Mouse (Mus musculus) limb, embryonic 14.5 days (tissue): ENCODE measurements around the gene Slpi. TPM values are rescaled to one million over a fixed set of nuclear protein-coding genes. Genes with fewer than 3 reads are reported as not detected.

ENCODE experiments used
- ATAC-seq: fragments of 200-750 bp; cut with Nextera tagmentation; 2 replicates; pipeline ENCODE4 v1.8.0; 2017; ENCODE audit warnings: low read depth, moderate number of reproducible peaks, moderate TSS enrichment; ENCODE audit not compliant: low FRiP score
- DNase-seq: peaks from one replicate; pipeline ENCODE4 v3.0.0-alpha.2; 2015; ENCODE audit warnings: low spot score
- H3K27ac ChIP-seq: fragments of 300-500 bp; sonication (generic); replicated peaks from 2 replicates; pipeline ENCODE4 v1.5.1; 2014; ENCODE audit warnings: low read depth, mild to moderate bottlenecking, low read length, moderate library complexity, mixed read lengths
- H3K27me3 ChIP-seq: fragments of 300-500 bp; sonication (generic); 2 replicates; pipeline ENCODE4 v1.6.1; 2014; ENCODE audit warnings: low read length, mixed read lengths; ENCODE audit not compliant: control insufficient read depth, insufficient read depth
- H3K36me3 ChIP-seq: fragments of 300-500 bp; sonication (generic); 2 replicates; pipeline ENCODE4 v1.6.1; 2014; ENCODE audit warnings: mild to moderate bottlenecking, low read length, moderate library complexity, mixed read lengths; ENCODE audit not compliant: control insufficient read depth, insufficient read depth
- H3K4me1 ChIP-seq: fragments of 300-500 bp; sonication (generic); 2 replicates; pipeline ENCODE4 v1.6.1; 2014; ENCODE audit warnings: antibody characterized with exemption, low read length, mixed read lengths; ENCODE audit not compliant: control insufficient read depth, insufficient read depth
- H3K4me2 ChIP-seq: fragments of 300-500 bp; sonication (generic); replicated peaks from 2 replicates; pipeline ENCODE4 v1.6.1; 2014; ENCODE audit warnings: low read depth, mild to moderate bottlenecking, low read length, moderate library complexity; ENCODE audit not compliant: severe bottlenecking
- H3K4me3 ChIP-seq: fragments of 300-500 bp; sonication (generic); replicated peaks from 2 replicates; pipeline ENCODE4 v1.5.1; 2014; ENCODE audit warnings: low read length
- H3K9ac ChIP-seq: fragments of 300-500 bp; sonication (generic); 2 replicates; pipeline ENCODE4 v1.6.1; 2014; ENCODE audit warnings: mild to moderate bottlenecking, low read depth, low read length, moderate library complexity; ENCODE audit not compliant: severe bottlenecking
- H3K9me3 ChIP-seq: fragments of 300-500 bp; sonication (generic); 2 replicates; pipeline ENCODE4 v1.6.1; 2016; ENCODE audit warnings: low read length; ENCODE audit not compliant: control insufficient read depth
- POLR2A ChIP-seq: fragments of 200-500 bp; IDR thresholded peaks from 2 replicates; pipeline ENCODE4 v1.8.0; 2012; ENCODE audit warnings: inconsistent platforms, mild to moderate bottlenecking, moderate library complexity, borderline replicate concordance; ENCODE audit not compliant: insufficient read depth, insufficient read length; ENCODE audit errors: extremely low read depth
- WGBS: fragments of 180-500 bp; shearing (Covaris S2); extraction: QIAGEN DNeasy Blood & Tissue Kit; methylation state at CpG from one replicate; pipeline ENCODE4 v1.1.7; 2014; 5-methylcytosine and 5-hydroxymethylcytosine counted together
- polyA plus RNA-seq, 2 experiments: library from polyadenylated mRNA; depleted of rRNA in 1 of 2; stranded (reverse) in 1 of 2; unstranded in 1 of 2; fragments of >200 nt; fragmentation: Nextera tagmentation in 1 of 2; extraction: Ambion mirVana in 1 of 2; gene quantifications; 2 replicates each; pipeline versions ENCODE4 v1.2.1 to v1.2.3; 2012 to 2014

Gene Slpi
- polyA plus RNA-seq, 2 experiments, result 1.1 to 5.1 TPM

- H3K4me2 ChIP-seq, result no peak overlapping the region
- H3K4me1 ChIP-seq, result peaks cover 13% of the 10 kb centered on the region; the same call in 1 of the 2 replicates
- no peak for TF ChIP-seq POLR2A
- 54% methylated on average over 8 of the region's 8 CpGs for WGBS
- no peak for DNase-seq
- H3K4me3 ChIP-seq, result no peak overlapping the region
- H3K9ac ChIP-seq, result no peak overlapping the region
- peak; percentile 8; the same call in 1 of the 2 replicates for ATAC-seq
- no peaks in the 10 kb centered on the region for H3K9me3 ChIP-seq
- peak overlapping the region; percentile 58; the same call in 1 of the 2 replicates for H3K27ac ChIP-seq
- no peaks in the 10 kb centered on the region for H3K27me3 ChIP-seq
- H3K36me3 ChIP-seq, result peaks cover 35% of the 10 kb centered on the region
These were observed 33.1 kb upstream of the Slpi start for GRCm38 (mm10) chr2:164421979-164422378.

DNA sequence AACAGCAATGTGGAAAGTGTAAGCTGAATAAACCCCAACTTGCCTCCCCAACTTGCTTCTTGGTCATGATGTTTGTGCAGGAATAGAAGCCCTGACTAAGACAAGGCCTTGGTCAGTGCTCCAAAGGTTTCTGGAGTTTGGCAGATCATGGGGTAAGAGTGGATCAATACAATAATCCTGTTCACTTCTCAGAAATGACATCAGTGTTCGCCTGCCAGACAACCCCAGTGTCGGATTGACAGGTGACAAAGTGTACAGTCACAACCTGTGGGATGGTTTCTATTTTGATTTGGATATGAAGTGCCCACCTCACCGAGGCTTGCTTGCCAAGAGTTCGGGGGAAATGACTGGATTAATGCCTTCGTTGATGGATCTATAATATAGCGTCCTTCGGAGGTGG is 32.4 kb upstream of the Slpi start:
- DNase-seq (no peak), ATAC-seq (no peak)
- 86% methylated on average over 7 of the region's 7 CpGs for WGBS
- no peak overlapping the region for H3K9ac ChIP-seq
- H3K27ac ChIP-seq, result no peak overlapping the region
- peaks cover 29% of the 10 kb centered on the region for H3K36me3 ChIP-seq
- no peaks in the 10 kb centered on the region for H3K9me3 ChIP-seq
- peaks cover 13% of the 10 kb centered on the region; the same call in 1 of the 2 replicates for H3K4me1 ChIP-seq
- no peaks in the 10 kb centered on the region for H3K27me3 ChIP-seq
- H3K4me2 ChIP-seq, result no peak overlapping the region
- TF ChIP-seq POLR2A, result no peak
- no peak overlapping the region for H3K4me3 ChIP-seq

DNA sequence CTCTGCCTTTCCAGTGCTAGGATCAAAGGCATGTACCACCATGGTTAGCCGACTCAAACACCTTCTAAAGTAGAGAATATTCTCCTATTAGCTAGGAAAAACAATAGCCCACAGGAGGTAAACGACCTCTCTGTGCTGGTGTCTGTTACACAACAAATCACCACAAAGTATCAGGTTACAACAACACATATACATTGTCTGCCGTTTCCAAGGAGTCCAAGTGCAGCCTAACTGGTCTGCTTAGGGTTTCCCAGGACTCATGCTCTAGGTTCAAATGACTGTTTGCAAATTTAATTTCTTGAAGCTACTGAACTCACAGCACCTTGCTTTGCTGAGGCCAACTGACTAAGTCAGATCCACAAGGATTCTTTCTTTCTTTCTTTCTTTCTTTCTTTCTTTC is 30.6 kb upstream of the Slpi start:
- H3K4me2 ChIP-seq, result no peak overlapping the region
- no peak overlapping the region for H3K4me3 ChIP-seq
- no peaks in the 10 kb centered on the region for H3K27me3 ChIP-seq
- no peak for DNase-seq
- WGBS, result 0% methylated on average over 3 of the region's 3 CpGs
- peaks cover 14% of the 10 kb centered on the region for H3K36me3 ChIP-seq
- peaks cover 13% of the 10 kb centered on the region; the same call in 1 of the 2 replicates for H3K4me1 ChIP-seq
- TF ChIP-seq POLR2A, result no peak
- H3K9ac ChIP-seq, result no peak overlapping the region
- no peak for ATAC-seq
- no peak overlapping the region for H3K27ac ChIP-seq
- H3K9me3 ChIP-seq, result no peaks in the 10 kb centered on the region

DNA sequence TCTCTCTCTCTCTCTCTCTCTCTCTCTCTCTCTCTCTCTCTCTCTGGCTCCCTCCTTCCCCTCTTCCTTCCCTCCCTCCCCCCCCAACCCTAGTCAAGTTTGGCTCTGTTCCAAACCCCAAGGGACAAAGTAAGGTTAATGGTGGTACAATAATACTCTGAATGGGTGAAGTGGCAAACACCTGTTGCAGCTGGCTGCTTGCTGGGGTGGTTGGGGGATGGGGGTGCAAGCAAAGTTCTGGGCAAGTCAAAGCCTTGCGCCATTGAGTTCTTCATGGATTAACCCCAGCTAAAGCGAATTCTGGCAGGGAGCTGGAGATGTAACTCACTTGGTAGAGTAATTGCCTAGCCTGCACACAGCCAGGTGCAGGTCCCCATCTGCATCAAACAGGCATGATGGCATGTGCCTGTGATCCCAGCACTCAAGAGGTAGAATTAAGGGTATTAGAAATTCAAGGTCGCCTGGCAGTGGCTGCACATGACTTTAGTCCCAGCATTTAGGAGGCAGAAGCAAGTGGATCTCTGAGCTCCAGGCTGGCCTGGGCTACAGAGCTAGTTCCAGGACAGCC is 29.5 kb upstream of the Slpi start:
- 13% methylated on average over 3 of the region's 3 CpGs for WGBS
- ATAC-seq (no peak), DNase-seq (no peak)
- Histone ChIP-seq H3K4me2 (no peak overlapping the region), H3K9me3 (no peaks in the 10 kb centered on the region), H3K9ac (no peak overlapping the region), H3K4me1 (peaks cover 13% of the 10 kb centered on the region), H3K4me3 (no peak overlapping the region), H3K36me3 (peaks cover 4% of the 10 kb centered on the region), H3K27me3 (no peaks in the 10 kb centered on the region), H3K27ac (no peak overlapping the region)
- TF ChIP-seq POLR2A, result no peak

DNA sequence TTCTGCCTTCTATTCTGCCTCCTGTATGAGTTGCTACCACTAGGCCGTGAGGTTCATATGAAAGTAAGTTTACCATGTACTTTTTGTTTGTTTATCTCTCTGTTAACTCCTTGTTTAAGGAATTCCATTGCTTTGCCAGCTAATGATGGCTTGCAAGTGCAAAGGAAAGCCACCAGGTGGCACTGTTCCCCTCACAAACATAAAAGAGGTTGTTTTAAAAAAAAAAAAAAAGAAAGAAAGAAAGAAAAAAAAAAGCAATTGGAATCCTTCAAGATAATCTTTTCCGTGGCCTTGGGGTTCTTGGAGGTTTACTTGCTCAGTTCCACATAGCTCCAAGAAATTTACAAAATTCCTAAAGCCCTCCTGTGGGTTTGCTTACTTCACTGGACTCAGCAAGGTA is 28.3 kb upstream of the Slpi start:
- Histone ChIP-seq H3K36me3 (no peaks in the 10 kb centered on the region), H3K27me3 (no peaks in the 10 kb centered on the region), H3K27ac (no peak overlapping the region), H3K9ac (no peak overlapping the region), H3K9me3 (no peaks in the 10 kb centered on the region), H3K4me1 (peaks cover 9% of the 10 kb centered on the region), H3K4me3 (no peak overlapping the region), H3K4me2 (no peak overlapping the region)
- DNase-seq (no peak), ATAC-seq (no peak)
- no peak for TF ChIP-seq POLR2A
- WGBS, result 0% methylated on average over 2 of the region's 2 CpGs
